In genomic region chr5:92921728-92922127, GRCm38 (mm10) we compare ENCODE assay signal across 16 mouse cellular contexts.
DNase-seq lines count a peak whose midpoint lies in the region; TF ChIP-seq lines count a peak whose summit lies in the region.
"Had no signal": no experiment of that assay in that cellular context is flagged by ENCODE, and none has a peak within 500 bp of the region (broad histone marks: within the 10 kb centered on the region; RNA-seq: fewer than 3 reads in every experiment).

No protein-coding gene starts in this region.

- no peaks in the 10 kb centered on the region for H3K36me3 ChIP-seq in testis, adult 2 months (ENCODE audit: control insufficient read depth, insufficient read depth, low read length)
- H3K36me3 ChIP-seq: hindbrain, embryonic 15.5 days had no signal

- H3K4me3 ChIP-seq in layer of hippocampus, adult 2 months: no peak overlapping the region
- H3K4me3 ChIP-seq in testis, adult 2 months (ENCODE audit: control insufficient read depth, low read depth, low read length): no peak overlapping the region
- H3K4me3 ChIP-seq: hindbrain, embryonic 15.5 days; limb, embryonic 15.5 days had no signal

- H3K4me1 ChIP-seq in testis, adult 2 months (ENCODE audit: control insufficient read depth, insufficient read depth, low read length): peaks cover 6% of the 10 kb centered on the region

- no peak overlapping the region for H3K27ac ChIP-seq in layer of hippocampus, adult 2 months
- H3K27ac ChIP-seq in testis, adult 2 months (ENCODE audit: control insufficient read depth, insufficient read depth, low read depth, low read length): no peak overlapping the region
- H3K27ac ChIP-seq: hindbrain, embryonic 15.5 days; limb, embryonic 15.5 days; macrophage had no signal

- TF ChIP-seq POLR2A in testis, adult 2 months (IDR thresholded peaks at IDR 0.05; ENCODE audit: control insufficient read depth, low read depth, low read length): no peak

- no peaks in the 10 kb centered on the region for H3K27me3 ChIP-seq in testis, adult 2 months (ENCODE audit: control insufficient read depth, insufficient read depth, low read length)
- H3K27me3 ChIP-seq: hindbrain, embryonic 15.5 days; limb, embryonic 15.5 days had no signal

- peak; percentile 68 for TF ChIP-seq CTCF in layer of hippocampus, adult 2 months (conservative IDR thresholded peaks at IDR 0.05)
- TF ChIP-seq CTCF in testis, adult 2 months (IDR thresholded peaks at IDR 0.05; ENCODE audit: control insufficient read depth, insufficient read depth, insufficient replicate concordance, low read depth, low read length): peak; percentile 14; the same call in 1 of the 2 replicates

- DNase-seq in layer of hippocampus, adult 2 months (ENCODE audit: low spot score in 2 of 2): no peak
- DNase-seq in layer of hippocampus, adult 18-20 months (ENCODE audit: low spot score in 2 of 2): no peak
- DNase-seq in testis, postnatal 14 days (ENCODE audit: low spot score): no peak
- peak; percentile 57 for DNase-seq in ZHBTc4 (ENCODE audit: low read depth, low spot score)
- DNase-seq in urinary bladder, postnatal 25 days (ENCODE audit: low spot score): no peak
- DNase-seq in kidney, postnatal 10 days: no peak
- DNase-seq: adrenal gland, adult 8-10 months; cerebellum, adult 2 months; heart, adult 18-20 months; heart, postnatal 10 days; midbrain, embryonic 14.5 days; thymus, adult 18-20 months had no signal
